Mouse (Mus musculus) forebrain, embryonic 13.5 days (tissue): ENCODE results near the gene BC005537. TPM values are rescaled to one million over a fixed set of nuclear protein-coding genes. Genes with fewer than 3 reads are reported as not detected.

ENCODE experiments used
- ATAC-seq: fragments of 200-750 bp; cut with Nextera tagmentation; 2 replicates; pipeline ENCODE4 v1.8.0; 2017
- H3K27ac ChIP-seq: fragments of 300-500 bp; sonication (generic); 2 replicates; pipeline ENCODE4 v1.5.1; 2015; ENCODE audit warnings: inconsistent platforms, mild to moderate bottlenecking, moderate library complexity
- H3K27me3 ChIP-seq: fragments of 300-500 bp; sonication (generic); 2 replicates; pipeline ENCODE4 v1.6.1; 2015; ENCODE audit warnings: mild to moderate bottlenecking, inconsistent platforms
- H3K36me3 ChIP-seq: fragments of 300-500 bp; sonication (generic); 2 replicates; pipeline ENCODE4 v1.6.1; 2015; ENCODE audit warnings: mild to moderate bottlenecking, inconsistent platforms; ENCODE audit not compliant: poor library complexity, severe bottlenecking
- H3K4me1 ChIP-seq: fragments of 300-500 bp; sonication (generic); 2 replicates; pipeline ENCODE4 v1.6.1; 2015; ENCODE audit warnings: inconsistent platforms
- H3K4me2 ChIP-seq: fragments of 300-500 bp; sonication (generic); 2 replicates; pipeline ENCODE4 v1.6.1; 2015; ENCODE audit warnings: inconsistent platforms, mild to moderate bottlenecking, moderate library complexity
- H3K4me3 ChIP-seq: fragments of 300-500 bp; sonication (generic); 2 replicates; pipeline ENCODE4 v1.5.1; 2015; ENCODE audit warnings: mild to moderate bottlenecking, inconsistent platforms
- H3K9ac ChIP-seq: fragments of 300-500 bp; sonication (generic); 2 replicates; pipeline ENCODE4 v1.6.1; 2015; ENCODE audit warnings: mild to moderate bottlenecking, inconsistent platforms
- H3K9me3 ChIP-seq: fragments of 300-500 bp; sonication (generic); replicated peaks from 2 replicates; pipeline ENCODE4 v1.6.1; 2016; ENCODE audit warnings: inconsistent platforms
- WGBS: fragments of 180-500 bp; shearing (Covaris S2); methylation state at CpG from one replicate; pipeline ENCODE4 v1.1.7; 2015; 5-methylcytosine and 5-hydroxymethylcytosine counted together
- polyA plus RNA-seq: library from polyadenylated mRNA; unstranded; fragments of >200 nt; fragmentation: Nextera tagmentation; extraction: Ambion mirVana; gene quantifications from 2 replicates; pipeline ENCODE4 v1.2.1, GENCODE M21; 2015

The BC005537 gene
- polyA plus RNA-seq, 1 experiment from 2014 or later: 28.4 TPM

DNA sequence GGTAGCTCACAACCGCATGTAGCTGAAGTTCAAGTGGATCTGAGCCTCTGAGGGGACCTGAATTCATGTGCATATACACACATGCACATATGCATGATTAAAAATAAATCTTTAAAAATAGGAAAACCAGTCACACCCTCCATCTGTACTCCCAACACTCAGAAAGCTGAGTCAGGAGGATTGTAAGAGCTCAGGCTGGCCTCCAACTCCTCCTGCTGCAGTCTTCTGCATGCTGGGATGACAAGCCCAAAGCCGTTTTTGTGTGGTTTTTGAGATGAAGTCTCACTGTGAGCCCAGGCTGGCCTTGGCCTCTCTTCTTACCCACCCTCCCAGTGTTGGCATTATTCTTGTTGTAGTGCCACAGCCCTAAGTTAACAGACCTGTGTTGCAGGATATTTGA is 23.4 kb upstream of the BC005537 start:
- Histone ChIP-seq H3K27ac (no peak overlapping the region), H3K9me3 (no peaks in the 10 kb centered on the region), H3K4me1 (0 out of 2 replicates have a peak, but pooled peaks cover 5% of the 10 kb centered on the region), H3K36me3 (no peaks in the 10 kb centered on the region), H3K9ac (no peak overlapping the region), H3K4me3 (no peak overlapping the region), H3K27me3 (no peaks in the 10 kb centered on the region), H3K4me2 (no peak overlapping the region)
- no peak for ATAC-seq
- 75% methylated on average over 2 of the region's 2 CpGs for WGBS

DNA sequence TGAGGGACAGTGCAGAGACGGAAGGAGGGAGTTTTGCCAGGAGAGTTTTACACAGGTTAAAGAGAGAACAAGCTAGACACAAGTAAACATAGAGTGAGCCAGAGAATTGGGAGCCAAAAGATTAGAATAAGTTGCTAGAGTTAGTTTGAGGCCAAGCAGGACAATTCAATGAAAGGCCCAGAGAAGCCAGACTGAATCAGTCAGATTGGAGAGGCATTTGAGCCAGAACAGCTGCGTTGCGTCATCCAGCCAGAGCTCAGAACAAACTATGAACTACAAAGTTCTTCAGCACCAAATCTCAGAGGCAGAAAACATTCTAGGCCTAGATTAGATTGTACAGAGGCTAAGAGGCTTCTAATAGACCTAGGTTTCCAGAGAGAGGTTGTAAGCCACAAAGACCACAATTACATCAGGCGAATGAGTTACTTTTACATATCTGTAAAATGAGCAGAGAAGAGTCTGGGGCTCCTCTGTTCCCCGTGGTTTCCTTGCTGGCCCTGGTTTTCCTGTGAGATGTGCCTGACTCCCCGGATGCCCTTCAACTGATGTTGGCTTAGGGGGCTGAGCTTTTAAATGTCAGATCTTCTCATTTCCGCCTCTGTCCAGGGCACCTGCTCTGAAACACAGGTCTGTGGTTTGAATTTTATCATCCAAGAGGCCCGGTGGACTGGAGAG is 22.6 kb upstream of the BC005537 start:
- Histone ChIP-seq H3K4me2 (no peak overlapping the region), H3K9ac (no peak overlapping the region), H3K9me3 (no peaks in the 10 kb centered on the region), H3K4me1 (0 out of 2 replicates have a peak, but pooled peaks cover 5% of the 10 kb centered on the region), H3K27ac (no peak overlapping the region), H3K36me3 (no peaks in the 10 kb centered on the region), H3K27me3 (no peaks in the 10 kb centered on the region), H3K4me3 (no peak overlapping the region)
- ATAC-seq: no peak
- WGBS: 91% methylated on average over 8 of the region's 8 CpGs

DNA sequence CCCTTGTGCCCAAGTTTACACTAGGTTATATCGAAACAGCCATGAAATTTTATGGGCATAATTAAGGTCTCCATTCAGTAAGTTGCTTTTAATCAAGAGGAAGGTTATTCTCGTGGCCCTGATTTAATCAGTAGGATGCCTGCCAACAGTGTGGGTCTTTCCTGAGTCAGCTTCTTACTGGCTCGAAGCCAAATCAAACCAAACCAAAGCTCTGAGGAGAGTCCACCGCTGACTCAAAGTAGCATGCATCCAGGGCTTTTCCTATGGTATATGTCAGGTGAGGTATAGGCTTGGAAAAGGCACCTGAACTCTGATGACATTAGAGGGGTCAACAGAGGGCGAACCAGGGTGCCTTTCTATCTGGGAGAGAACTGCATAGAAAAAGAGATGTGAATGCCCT is 19.5 kb upstream of the BC005537 start:
- no peak overlapping the region for H3K4me3 ChIP-seq
- H3K9ac ChIP-seq: no peak overlapping the region
- H3K36me3 ChIP-seq: no peaks in the 10 kb centered on the region
- no peaks in the 10 kb centered on the region for H3K27me3 ChIP-seq
- H3K4me1 ChIP-seq: peaks cover 5% of the 10 kb centered on the region; the same call in 1 of the 2 replicates
- H3K27ac ChIP-seq: no peak overlapping the region
- H3K9me3 ChIP-seq: no peaks in the 10 kb centered on the region
- 62% methylated on average over 5 of the region's 5 CpGs for WGBS
- no peak overlapping the region for H3K4me2 ChIP-seq
- no peak for ATAC-seq

DNA sequence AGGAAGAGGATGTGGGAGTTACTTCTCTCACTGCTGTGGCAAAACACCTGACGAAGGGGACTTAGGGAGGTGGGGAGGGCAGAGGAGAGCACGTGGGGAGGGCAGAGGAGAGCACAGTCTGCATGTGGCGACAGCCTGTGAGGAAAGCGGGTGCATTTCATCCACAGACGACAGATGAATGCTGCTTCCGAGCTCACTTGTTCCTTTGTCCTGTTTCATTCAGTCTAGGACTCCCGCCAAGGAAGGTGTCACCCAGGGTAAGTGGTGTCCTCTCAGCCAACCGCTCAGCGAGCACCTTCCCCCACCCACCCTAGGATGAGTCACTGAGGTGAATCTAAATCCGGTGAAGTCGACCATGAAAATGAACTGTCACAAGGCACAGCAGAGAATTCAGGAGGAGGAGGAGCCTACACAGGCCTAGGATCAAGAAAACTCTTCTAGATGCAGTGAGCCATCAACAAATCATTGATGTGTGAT is 15.4 kb upstream of the BC005537 start:
- WGBS: 46% methylated on average over 11 of the region's 11 CpGs
- no peaks in the 10 kb centered on the region for H3K36me3 ChIP-seq
- ATAC-seq: 0 out of 2 replicates have a peak, but pooled peaks have one; percentile 36
- H3K9ac ChIP-seq: no peak overlapping the region
- no peaks in the 10 kb centered on the region for H3K9me3 ChIP-seq
- H3K27me3 ChIP-seq: no peaks in the 10 kb centered on the region
- H3K4me2 ChIP-seq: no peak overlapping the region
- peaks cover 5% of the 10 kb centered on the region; the same call in 1 of the 2 replicates for H3K4me1 ChIP-seq
- no peak overlapping the region for H3K4me3 ChIP-seq
- H3K27ac ChIP-seq: no peak overlapping the region

DNA sequence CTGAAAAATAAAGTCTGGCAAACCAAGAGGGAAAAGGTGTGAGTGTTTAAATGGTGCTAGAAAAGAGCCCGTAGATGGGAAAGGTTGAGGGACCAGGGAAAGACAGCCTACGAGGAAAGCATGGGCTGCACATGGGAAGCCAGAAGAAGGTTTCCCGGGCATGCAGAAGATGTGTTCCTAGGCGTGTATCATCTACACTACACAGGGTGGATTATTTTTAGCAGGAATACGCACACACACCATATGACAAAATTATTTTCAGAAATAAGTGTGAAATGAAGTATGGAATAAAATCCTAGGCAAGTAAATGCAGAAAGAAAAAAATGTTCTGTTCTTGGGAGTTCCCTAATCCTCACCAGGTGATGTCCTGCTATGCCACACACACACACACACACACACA is 14.0 kb upstream of the BC005537 start:
- no peaks in the 10 kb centered on the region for H3K27me3 ChIP-seq
- H3K27ac ChIP-seq: no peak overlapping the region
- no peaks in the 10 kb centered on the region for H3K36me3 ChIP-seq
- H3K9ac ChIP-seq: no peak overlapping the region
- no peaks in the 10 kb centered on the region; the same call in 1 of the 2 replicates for H3K4me1 ChIP-seq
- H3K4me3 ChIP-seq: no peak overlapping the region
- H3K4me2 ChIP-seq: no peak overlapping the region
- 84% methylated on average over 5 of the region's 5 CpGs for WGBS
- no peaks in the 10 kb centered on the region for H3K9me3 ChIP-seq
- ATAC-seq: no peak

DNA sequence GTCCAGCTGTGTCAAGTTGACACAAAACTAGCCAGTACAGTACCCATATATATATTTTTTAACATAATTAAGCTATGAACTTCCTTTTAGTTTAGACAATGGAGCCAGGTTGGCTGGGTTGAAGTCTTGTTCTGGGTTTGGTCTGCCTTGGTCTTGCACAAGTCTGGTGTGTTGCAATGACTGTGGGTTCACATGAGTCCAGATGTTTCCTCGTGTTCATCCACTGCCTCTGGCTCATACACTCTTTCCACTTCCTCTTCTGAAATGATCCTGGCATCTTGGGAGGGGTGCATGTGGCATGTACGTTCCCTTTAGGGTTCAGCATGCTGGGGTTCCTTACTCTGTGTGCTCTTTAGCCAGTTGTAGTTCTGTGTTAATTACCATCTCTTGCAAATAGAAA is 10.1 kb upstream of the BC005537 start:
- Histone ChIP-seq H3K4me1 (no peaks in the 10 kb centered on the region; the same call in 1 of the 2 replicates), H3K4me3 (no peak overlapping the region), H3K4me2 (no peak overlapping the region), H3K27ac (no peak overlapping the region), H3K36me3 (no peaks in the 10 kb centered on the region), H3K27me3 (no peaks in the 10 kb centered on the region), H3K9ac (no peak overlapping the region), H3K9me3 (no peaks in the 10 kb centered on the region)
- WGBS: 79% methylated on average over 2 of the region's 2 CpGs
- ATAC-seq: no peak

DNA sequence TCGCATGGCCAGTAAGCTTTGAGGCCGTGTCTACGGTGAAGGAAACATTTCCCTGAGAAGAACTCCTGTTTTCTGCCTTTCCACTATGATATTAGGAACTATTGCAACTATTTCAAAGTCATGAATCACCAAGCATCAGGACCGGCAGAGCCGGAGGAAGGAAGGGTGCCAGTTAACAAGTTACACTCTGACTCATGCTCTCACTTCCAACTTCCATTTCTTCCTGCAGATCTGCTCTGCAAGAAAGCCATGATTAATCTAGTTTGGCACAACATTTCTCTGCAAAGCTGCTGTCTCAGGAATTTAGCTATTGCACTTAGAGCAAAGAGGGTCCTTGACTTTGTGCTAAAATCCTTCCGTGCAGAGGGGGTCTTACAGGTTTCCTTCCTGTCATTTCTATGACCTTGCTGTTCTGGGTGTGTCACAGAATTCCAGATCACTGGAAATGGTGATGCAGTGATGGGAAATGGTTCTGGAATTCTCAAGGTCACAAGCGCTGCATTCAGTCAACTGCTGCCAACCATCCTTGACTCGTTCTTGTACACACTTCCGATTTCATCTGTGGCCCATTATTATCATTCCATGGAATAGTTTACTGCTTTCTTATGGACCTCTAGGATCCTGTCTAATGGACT is 8.9 kb upstream of the BC005537 start:
- Histone ChIP-seq H3K4me3 (no peak overlapping the region), H3K27me3 (no peaks in the 10 kb centered on the region), H3K4me2 (no peak overlapping the region), H3K4me1 (no peaks in the 10 kb centered on the region), H3K9me3 (no peaks in the 10 kb centered on the region), H3K9ac (no peak overlapping the region), H3K27ac (no peak overlapping the region), H3K36me3 (no peaks in the 10 kb centered on the region)
- no peak for ATAC-seq
- 91% methylated on average over 9 of the region's 9 CpGs for WGBS

DNA sequence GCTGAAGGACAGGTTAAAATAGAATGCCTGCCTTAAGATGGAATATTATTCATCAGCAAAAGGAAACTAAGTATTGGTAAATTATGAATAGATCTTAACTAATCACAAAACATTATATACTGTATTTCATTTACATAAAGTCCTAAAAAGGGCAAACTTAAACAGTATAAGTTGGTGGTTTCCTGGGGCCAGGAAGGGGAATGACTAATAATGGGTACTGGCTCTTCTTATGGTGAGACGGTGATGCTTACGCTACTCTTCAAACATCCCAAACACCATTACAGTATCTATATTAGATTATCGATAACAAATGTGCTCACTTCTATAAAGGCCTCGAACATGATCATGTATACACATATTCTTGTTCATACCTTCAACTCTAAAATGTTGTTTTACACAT is 2.8 kb upstream of the BC005537 start:
- no peak for ATAC-seq
- Histone ChIP-seq H3K4me1 (peaks cover 17% of the 10 kb centered on the region), H3K27me3 (no peaks in the 10 kb centered on the region), H3K4me3 (no peak overlapping the region), H3K9ac (no peak overlapping the region), H3K27ac (no peak overlapping the region), H3K9me3 (no peaks in the 10 kb centered on the region), H3K4me2 (no peak overlapping the region), H3K36me3 (no peaks in the 10 kb centered on the region)
- 98% methylated on average over 4 of the region's 4 CpGs for WGBS

DNA sequence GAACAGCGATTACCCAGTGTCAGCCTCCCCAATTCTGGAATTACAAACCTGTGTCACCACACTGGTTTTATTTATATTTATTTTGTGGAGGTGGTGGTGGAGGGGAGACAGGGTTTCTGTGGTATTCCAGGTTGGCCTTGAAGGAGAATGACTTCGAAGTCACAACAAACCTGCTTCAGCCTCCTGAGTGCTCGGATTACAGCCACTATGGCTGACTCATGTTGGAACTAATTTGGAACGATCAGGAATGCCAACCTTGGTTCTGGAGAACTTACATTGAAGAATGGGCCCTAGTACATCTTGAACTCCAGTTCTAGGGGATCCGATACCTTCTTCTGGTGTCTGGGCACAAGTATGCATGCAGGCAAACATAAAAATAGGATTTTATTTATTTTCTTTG is 2.1 kb upstream of the BC005537 start:
- no peak for ATAC-seq
- Histone ChIP-seq H3K4me2 (peak overlapping the region; percentile 83), H3K27me3 (no peaks in the 10 kb centered on the region), H3K9me3 (no peaks in the 10 kb centered on the region), H3K4me3 (peak overlapping the region; percentile 76), H3K9ac (no peak overlapping the region), H3K36me3 (no peaks in the 10 kb centered on the region), H3K4me1 (peaks cover 23% of the 10 kb centered on the region), H3K27ac (no peak overlapping the region)
- 72% methylated on average over 5 of the region's 5 CpGs for WGBS

DNA sequence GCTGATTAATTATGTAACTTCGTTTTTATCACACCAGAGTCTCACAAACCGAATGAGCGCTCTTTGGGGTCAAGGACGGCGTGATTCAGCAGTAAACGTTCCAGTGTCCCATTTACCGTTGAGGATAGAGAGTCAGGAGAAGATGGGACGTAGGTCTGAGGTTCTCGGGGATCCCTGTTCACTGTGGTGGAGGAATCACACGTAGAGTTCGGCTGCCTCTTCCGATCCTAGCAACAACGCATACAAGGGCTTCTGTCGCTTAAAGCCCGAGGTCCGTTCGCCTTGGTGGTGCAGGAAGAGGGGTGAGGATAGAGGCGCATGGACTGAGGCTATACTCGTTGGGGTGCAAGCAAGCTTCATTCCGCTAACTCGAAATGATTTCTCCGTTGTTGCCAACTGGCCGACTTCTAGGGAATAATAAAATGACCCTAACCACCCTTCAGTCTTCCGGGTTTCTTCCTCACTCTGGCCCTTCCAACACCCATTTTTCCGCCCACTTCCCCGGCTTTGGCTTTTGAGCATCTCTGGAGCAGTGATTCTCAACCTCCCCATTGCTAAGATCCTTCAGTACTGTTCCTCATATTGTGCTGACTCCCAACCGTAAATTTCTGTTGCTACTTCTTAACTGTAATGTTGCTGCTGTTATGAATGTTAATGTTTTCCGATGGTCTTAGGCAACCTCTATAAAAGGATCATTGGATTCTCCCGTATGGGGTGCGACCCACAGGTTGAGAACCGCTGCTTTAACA is 1.4 kb upstream of the BC005537 start:
- Histone ChIP-seq H3K27me3 (no peaks in the 10 kb centered on the region), H3K4me2 (peak overlapping the region; percentile 83), H3K36me3 (no peaks in the 10 kb centered on the region), H3K9me3 (no peaks in the 10 kb centered on the region), H3K4me1 (peaks cover 28% of the 10 kb centered on the region), H3K27ac (peak overlapping the region; percentile 99), H3K4me3 (peak overlapping the region; percentile 76), H3K9ac (peak overlapping the region; percentile 70)
- peak; percentile 16 for ATAC-seq
- under 1% methylated on average over 31 of the region's 31 CpGs for WGBS

DNA sequence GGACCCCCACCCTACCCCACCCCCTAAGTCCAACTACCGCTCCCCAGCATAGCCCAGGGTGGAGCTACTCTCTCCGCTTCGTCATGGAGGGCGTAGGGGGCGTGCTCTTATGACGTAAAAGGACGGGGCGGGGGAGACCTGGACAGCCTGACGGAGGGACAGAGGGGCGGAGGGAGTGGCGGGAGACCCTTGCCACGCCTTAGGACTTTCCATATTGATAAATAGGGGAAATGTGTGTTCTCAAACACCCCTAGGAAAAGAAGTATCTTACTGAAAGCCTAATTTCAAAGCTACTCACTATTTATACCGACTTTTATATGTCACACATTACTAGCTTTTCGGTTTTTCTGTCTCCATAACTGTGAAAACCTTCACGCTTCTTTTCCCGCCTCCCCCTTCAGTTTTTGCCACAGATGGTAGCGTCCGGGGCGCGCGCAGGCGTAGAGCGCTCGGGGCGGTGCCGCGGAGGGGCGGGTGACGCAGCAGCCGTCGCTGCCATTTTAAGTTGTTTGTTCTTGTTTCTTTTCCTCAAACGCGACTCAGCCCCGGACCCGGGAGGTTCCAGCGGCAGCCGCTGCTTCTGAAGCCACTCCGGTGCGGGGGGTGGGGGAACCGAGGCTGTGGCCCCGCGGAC is 666 bp upstream of the BC005537 start:
- Histone ChIP-seq H3K4me3 (peak overlapping the region; percentile 76), H3K9ac (peak overlapping the region; percentile 93), H3K27me3 (no peaks in the 10 kb centered on the region), H3K4me2 (peak overlapping the region; percentile 83), H3K9me3 (no peaks in the 10 kb centered on the region), H3K36me3 (peaks cover 6% of the 10 kb centered on the region; the same call in 1 of the 2 replicates), H3K4me1 (peaks cover 33% of the 10 kb centered on the region), H3K27ac (peak overlapping the region; percentile 99)
- under 1% methylated on average over 42 of the region's 42 CpGs for WGBS
- peak; percentile 97 for ATAC-seq
